Mouse (Mus musculus) cortical plate, adult 2 months (tissue): ENCODE measurements around the gene Slc29a2.

Experiments
- CTCF ChIP-seq: fragments of 200-500 bp; IDR thresholded peaks from 2 replicates; pipeline ENCODE4 v1.5.1; 2011; ENCODE audit warnings: mild to moderate bottlenecking, control low read depth, low read length; ENCODE audit not compliant: insufficient read depth; ENCODE audit errors: extremely low read depth
- POLR2A ChIP-seq: fragments of 200-500 bp; IDR thresholded peaks from 2 replicates; pipeline ENCODE4 v1.6.1; 2011; ENCODE audit warnings: mild to moderate bottlenecking, low read length, control low read depth; ENCODE audit not compliant: insufficient read depth; ENCODE audit errors: extremely low read depth

DNA sequence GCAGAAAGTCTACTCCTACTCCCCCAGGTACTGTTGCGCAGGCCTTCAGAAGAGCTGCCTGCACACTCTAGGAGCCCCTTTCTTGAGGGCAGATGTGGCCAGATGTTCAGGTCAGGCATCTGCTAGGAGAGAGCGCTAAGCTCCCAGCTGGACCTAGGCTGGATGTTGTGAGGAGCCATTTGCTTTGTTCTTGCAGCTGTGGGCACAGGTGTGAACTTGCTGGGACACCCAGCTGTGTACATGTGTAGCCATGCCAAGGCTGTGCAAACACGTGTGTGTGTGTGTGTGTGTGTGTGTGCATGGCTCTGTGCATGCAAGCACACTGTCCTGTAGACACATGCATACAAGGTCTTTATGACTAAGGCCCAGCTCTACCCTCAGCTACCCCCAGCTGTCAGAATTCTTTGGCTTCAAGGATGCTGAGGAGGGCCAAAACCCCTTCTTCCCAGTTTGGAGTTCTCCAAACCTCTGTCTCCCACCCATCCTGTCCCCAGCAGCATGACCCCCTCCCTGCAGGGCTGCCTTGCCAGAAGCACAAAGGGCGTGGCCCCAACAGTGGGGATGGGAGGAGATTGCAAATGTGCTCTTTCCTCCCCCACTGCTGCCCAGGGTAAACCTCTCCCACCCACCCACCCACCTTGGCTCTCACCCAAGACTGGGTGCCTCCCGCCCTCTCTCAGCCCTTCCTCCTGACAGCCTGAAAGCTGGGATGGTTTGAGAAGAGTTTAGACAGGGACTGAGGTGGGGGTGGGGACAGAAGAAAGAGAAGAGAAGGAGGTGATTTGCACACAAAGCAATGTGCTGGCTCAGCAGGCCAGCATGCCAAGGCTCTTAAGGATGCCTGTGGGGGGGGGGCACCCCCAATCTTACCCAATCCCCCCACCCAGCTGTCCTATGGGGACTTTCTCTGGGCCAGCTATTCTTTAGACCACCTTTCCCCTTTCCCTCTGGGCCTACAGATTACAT is 37.0 kb downstream of the Slc29a2 start:
- TF ChIP-seq POLR2A = no peak
- TF ChIP-seq CTCF = no peak
